Mouse (Mus musculus) liver, postnatal 0 days (tissue): ENCODE data around the gene Cd55.

Experiments
- CTCF ChIP-seq: sonication (generic); IDR thresholded peaks from 2 replicates; pipeline ENCODE4 v1.5.1; 2016; ENCODE audit warnings: antibody characterized with exemption, low read depth
- EP300 ChIP-seq: IDR thresholded peaks from 2 replicates; pipeline ENCODE4 v1.6.1; 2016; ENCODE audit warnings: antibody characterized with exemption, low read depth, mild to moderate bottlenecking

DNA sequence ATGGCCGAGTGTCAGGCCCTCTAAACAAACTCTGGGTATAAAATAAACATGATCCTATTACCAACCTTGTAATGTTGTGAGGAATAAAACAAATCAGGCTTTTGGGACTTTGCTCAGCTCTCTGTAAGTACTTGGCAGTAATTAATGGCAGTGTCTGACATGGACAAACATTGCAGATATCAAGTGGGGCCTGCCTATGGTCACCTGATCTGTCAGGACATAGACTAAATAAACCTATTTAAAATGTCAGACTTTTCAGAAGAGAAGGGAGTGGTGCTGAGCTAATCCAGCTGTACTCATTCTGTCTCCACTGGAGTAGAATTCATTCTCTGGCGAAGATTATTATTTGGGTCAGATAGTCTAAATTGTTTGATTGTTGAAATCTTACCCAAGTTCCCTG lies 4.9 kb upstream of the Cd55 start:
- no peak for TF ChIP-seq CTCF
- no peak for TF ChIP-seq EP300
